Mouse (Mus musculus) liver, adult 2 months (tissue): Measurements from ENCODE around the gene Zranb1.

Experiments used
- CTCF ChIP-seq: fragments of 200-500 bp; IDR thresholded peaks from 2 replicates; pipeline ENCODE4 v1.5.1; 2011; ENCODE audit warnings: low read depth, low read length, control low read depth
- POLR2A ChIP-seq: fragments of 200-500 bp; IDR thresholded peaks from 2 replicates; pipeline ENCODE4 v1.6.1; 2011; ENCODE audit warnings: low read length, control low read depth; ENCODE audit not compliant: insufficient read depth; ENCODE audit errors: extremely low read depth

- TF ChIP-seq CTCF: no peak
- no peak for TF ChIP-seq POLR2A
Measured at GRCm38 (mm10) chr7:133010477-133010876, 79.5 kb downstream of the Zranb1 start.
